Mouse (Mus musculus) T-helper 17 cell (primary cell): ENCODE data around the gene Gzmk.

Source experiments
- in situ Hi-C, 2 experiments: fragments of 300-600 bp; cut with MboI, MseI; formaldehyde crosslinking; loops; 1 replicate in 1 of 2; 2 replicates in 1 of 2; pipeline ENCODE4 v1.15.1; 2025; ENCODE audit warnings: high pct_unique_total_duplicates in 2 of 2

The Gzmk gene

DNA sequence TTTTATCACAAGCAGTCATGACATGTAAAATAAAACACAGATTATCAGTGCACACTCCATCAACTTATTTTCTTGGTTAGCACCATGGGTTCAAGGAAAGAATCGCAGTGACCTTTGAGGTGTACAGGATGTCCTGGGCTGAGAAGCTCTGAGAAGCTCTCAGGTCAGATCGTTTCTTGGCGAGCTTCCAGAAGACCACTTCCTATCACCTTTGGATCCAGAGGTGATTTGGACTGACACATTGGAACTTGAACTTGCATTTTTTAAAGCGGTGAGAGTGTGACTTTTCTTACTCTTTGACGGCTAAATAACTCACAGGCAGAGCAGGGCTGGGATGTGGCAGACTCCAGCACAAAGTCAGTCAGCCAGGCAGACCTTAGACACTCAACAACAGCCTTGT lies 20.4 kb downstream of the Gzmk start:
- in situ Hi-C loops: loop anchor here in 1 of 2 experiments (5.0 kb wide), 1 partner anchor 38 kb away; no protein-coding TSS in a partner anchor

DNA sequence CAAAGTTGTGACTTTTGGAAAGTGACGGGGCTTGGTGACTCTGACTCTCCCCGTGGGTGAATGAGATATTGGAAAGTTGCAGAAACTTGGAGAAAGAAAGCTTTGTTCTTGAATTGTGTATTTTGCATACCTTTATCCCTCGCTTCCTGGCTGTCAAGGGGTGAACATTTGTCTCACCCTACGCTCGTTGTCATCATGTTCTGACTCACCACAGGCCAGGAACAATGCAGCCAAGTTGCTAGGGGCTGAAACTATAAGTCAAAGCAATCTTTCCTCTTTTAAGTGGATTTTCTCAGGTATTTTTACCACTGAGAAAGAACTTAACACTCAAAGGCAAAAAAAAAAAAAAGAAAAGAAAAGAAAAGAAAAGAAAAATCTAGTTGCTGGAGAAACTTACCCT lies 22.6 kb downstream of the Gzmk start:
- in situ Hi-C loops: no loop called here

GRCm38 (mm10) chr13:113202184-113202583 lies 23.5 kb downstream of the Gzmk start:
- in situ Hi-C loops: no loop called here

DNA sequence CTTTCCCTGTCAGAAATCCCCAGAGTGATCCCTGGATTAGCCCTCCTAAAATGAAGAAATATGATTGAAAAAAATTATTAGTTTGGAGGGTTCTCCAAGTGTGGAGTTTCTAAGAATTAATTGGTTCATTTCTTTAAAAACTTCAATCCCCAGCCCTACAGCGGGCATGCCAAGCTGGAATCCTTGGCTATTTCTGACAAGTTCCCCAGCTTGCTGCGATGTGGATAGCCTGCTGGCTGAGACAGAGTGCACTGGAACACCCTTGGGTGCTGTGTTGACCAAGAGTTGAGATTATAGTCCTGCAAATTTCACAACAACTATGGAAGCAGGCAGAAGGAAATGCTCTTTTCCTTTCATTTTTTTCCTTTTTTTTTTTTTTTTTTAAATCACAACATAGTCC lies 24.1 kb downstream of the Gzmk start:
- in situ Hi-C loops: no loop called here

DNA sequence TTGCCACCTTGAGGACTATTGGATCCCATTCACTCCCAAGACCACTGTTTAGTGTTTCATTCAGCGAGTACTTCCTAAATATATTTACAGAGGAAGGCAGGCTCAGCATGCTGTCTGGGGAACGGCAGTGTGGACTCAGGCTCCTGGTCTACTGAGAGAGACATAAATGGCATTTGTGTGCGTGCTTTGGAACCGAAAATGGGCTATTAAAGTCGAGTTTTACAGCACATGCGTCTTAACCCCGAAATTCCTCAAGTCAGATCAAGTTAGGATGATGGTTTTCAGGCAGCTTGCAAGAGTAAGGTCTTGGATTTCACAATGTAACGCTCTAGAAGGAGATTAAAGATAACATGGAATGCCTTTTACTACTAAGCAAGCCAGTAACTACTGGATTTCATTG lies 25.0 kb downstream of the Gzmk start:
- in situ Hi-C loops: no loop called here

GRCm38 (mm10) chr13:113199331-113199730 lies 26.4 kb downstream of the Gzmk start:
- in situ Hi-C loops: no loop called here

GRCm38 (mm10) chr13:113197872-113198502 lies 27.7 kb downstream of the Gzmk start:
- in situ Hi-C loops: no loop called here

- in situ Hi-C loops: no loop called here
These were observed 28.7 kb downstream of the Gzmk start for GRCm38 (mm10) chr13:113196808-113197674.

DNA sequence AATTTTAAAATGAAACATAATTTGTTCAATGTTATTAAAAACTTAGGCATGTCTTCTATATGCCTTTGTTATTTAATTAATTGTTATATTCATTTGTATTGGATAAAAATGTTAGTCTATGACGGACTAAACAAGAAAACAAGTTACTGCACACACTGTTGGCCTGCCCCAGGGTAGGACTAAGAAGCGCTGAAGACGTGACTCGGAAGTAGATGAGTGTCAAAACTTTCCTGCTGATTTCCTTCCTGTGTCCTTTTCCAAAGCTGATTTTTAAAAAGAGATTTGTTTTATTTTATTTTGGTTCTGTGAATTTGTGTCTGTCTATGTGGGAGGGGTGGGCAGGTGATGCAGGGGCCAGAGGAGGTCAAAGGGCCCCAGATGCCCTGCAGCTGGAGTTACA lies 42.0 kb downstream of the Gzmk start:
- in situ Hi-C loops: no loop called here

- in situ Hi-C loops: no loop called here
These were observed 42.4 kb downstream of the Gzmk start for GRCm38 (mm10) chr13:113183310-113183709.

DNA sequence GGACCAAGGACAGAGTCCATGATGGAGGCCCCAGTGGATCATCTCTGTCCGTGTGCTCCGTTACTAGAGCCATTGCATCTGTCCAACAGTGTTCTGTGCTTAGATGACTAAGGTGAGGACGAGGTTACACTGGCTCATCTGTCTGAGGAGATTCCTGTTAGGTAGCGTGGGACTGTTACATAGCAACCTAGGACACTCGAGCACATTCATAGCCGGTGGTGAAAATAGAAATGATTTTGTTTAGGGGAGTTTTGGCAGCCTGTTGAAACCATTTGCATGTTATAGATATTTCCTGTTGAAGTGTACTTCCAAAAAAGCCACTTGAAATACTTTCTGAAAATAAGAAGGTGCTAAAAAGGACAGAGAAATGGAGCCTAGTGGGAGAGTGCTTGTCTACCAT lies 51.5 kb downstream of the Gzmk start:
- in situ Hi-C loops: no loop called here

GRCm38 (mm10) chr13:113170256-113170655 lies 55.5 kb downstream of the Gzmk start:
- in situ Hi-C loops: no loop called here

GRCm38 (mm10) chr13:113168018-113168534 lies 57.6 kb downstream of the Gzmk start:
- in situ Hi-C loops: loop anchor here in 1 of 2 experiments (5.0 kb wide), 1 partner anchor 39 kb away; the partner anchor contains the start of gene Esm1

- in situ Hi-C loops: loop anchor here in 1 of 2 experiments (5.0 kb wide), 1 partner anchor 43 kb away; the partner anchor contains the start of gene Esm1
These were observed 61.3 kb downstream of the Gzmk start for GRCm38 (mm10) chr13:113164252-113165005.

- in situ Hi-C loops: no loop called here
These were observed 74.2 kb downstream of the Gzmk start for GRCm38 (mm10) chr13:113151556-113151955.

DNA sequence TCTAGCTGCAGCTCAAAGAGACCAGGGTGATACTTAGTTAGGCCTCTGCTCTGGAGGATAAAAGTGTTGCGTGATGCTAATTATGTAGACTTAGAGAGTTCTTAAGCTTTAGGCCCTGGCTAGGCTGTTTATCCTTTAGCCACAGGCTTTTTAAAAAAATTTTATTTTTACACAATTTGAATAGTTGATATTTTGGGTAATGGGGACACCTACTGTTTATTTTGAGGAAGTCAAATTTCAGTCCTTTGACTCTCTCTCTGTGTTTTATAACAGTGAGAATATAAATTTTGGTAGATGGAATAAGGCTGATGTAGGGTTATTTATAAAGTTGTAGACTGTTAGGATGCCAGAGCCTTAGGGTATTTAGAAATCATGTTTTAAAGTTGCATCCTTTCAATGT lies 86.1 kb downstream of the Gzmk start:
- in situ Hi-C loops: no loop called here

GRCm38 (mm10) chr13:113129974-113130373 lies 95.7 kb downstream of the Gzmk start:
- in situ Hi-C loops: loop anchor here in 1 of 2 experiments (10.0 kb wide), 1 partner anchor 1045 kb away; no protein-coding TSS in a partner anchor
